Mouse (Mus musculus): Measurements from ENCODE around the gene Sptssa. TPM values are rescaled to one million over a fixed set of nuclear protein-coding genes. Genes with fewer than 3 reads are reported as not detected.

Sptssa gene
- polyA plus RNA-seq, 1 experiment from 2014 or later: 224 TPM

DNA sequence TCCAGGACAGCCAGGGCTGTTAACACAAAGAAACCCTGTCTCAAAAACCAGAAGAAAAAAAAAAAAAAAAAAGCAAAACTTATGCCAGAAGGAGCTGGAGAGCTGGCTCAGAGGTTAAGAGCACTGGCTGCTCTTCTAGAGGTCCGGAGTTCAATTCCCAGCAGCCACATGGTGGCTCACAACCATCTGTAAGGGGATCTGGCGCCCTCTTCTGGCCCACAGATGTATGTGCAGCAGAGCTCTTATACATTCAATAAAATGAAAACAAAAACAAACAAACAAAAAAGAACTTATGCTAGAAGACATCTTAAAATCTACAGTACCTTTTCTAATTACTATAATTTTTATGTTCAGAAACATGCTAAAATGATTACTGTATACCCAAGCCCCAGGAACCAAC is 11.4 kb downstream of the Sptssa start:
- Histone ChIP-seq H3K27ac (ENCODE audit: low read depth, low read length) (no peak overlapping the region), H3K27me3 (ENCODE audit: control insufficient read depth, insufficient read depth, low read length) (no peaks in the 10 kb centered on the region), H3K36me3 (ENCODE audit: control insufficient read depth, insufficient read depth, low read length) (peaks cover 2% of the 10 kb centered on the region), H3K4me3 (ENCODE audit: low read length) (no peak overlapping the region), H3K4me2 (replicated peaks; ENCODE audit: low read depth, low read length) (no peak overlapping the region), H3K9me3 (ENCODE audit: control insufficient read depth, low read length) (no peaks in the 10 kb centered on the region), H3K4me1 (ENCODE audit: control insufficient read depth, insufficient read depth, low read length) (0 out of 2 replicates have a peak, but pooled peaks cover 2% of the 10 kb centered on the region), H3K9ac (ENCODE audit: low read depth, low read length) (no peak overlapping the region)
- 83% methylated on average over 2 of the region's 2 CpGs for WGBS
- ATAC-seq (ENCODE audit: low FRiP score, low TSS enrichment): no peak

- Histone ChIP-seq H3K27ac (ENCODE audit: low read depth, low read length) (no peak overlapping the region), H3K36me3 (ENCODE audit: control insufficient read depth, insufficient read depth, low read length) (peaks cover 2% of the 10 kb centered on the region), H3K4me3 (ENCODE audit: low read length) (no peak overlapping the region), H3K4me1 (ENCODE audit: control insufficient read depth, insufficient read depth, low read length) (0 out of 2 replicates have a peak, but pooled peaks cover 2% of the 10 kb centered on the region), H3K27me3 (ENCODE audit: control insufficient read depth, insufficient read depth, low read length) (no peaks in the 10 kb centered on the region), H3K9ac (ENCODE audit: low read depth, low read length) (no peak overlapping the region), H3K4me2 (replicated peaks; ENCODE audit: low read depth, low read length) (no peak overlapping the region), H3K9me3 (ENCODE audit: control insufficient read depth, low read length) (no peaks in the 10 kb centered on the region)
- ATAC-seq (ENCODE audit: low FRiP score, low TSS enrichment): no peak
- WGBS: 39% methylated on average over 5 of the region's 5 CpGs
These were observed 13.0 kb downstream of the Sptssa start for GRCm38 (mm10) chr12:54643320-54643892.

GRCm38 (mm10) chr12:54641374-54641773 is 15.0 kb downstream of the Sptssa start:
- WGBS: 93% methylated on average over 4 of the region's 4 CpGs
- H3K36me3 ChIP-seq (ENCODE audit: control insufficient read depth, insufficient read depth, low read length): no peaks in the 10 kb centered on the region; the same call in 1 of the 2 replicates

GRCm38 (mm10) chr12:54640259-54640658 is 16.1 kb downstream of the Sptssa start:
- no peak overlapping the region for H3K4me3 ChIP-seq (ENCODE audit: low read length)
- H3K27me3 ChIP-seq (ENCODE audit: control insufficient read depth, insufficient read depth, low read length): no peaks in the 10 kb centered on the region
- whole genome bisulfite sequencing: 89% methylated on average over 6 of the region's 6 CpGs
- no peak overlapping the region for H3K4me2 ChIP-seq (replicated peaks; ENCODE audit: low read depth, low read length)
- no peaks in the 10 kb centered on the region for H3K36me3 ChIP-seq (ENCODE audit: control insufficient read depth, insufficient read depth, low read length)
- no peaks in the 10 kb centered on the region for H3K9me3 ChIP-seq (ENCODE audit: control insufficient read depth, low read length)
- H3K4me1 ChIP-seq (ENCODE audit: control insufficient read depth, insufficient read depth, low read length): 0 out of 2 replicates have a peak, but pooled peaks cover 2% of the 10 kb centered on the region
- H3K27ac ChIP-seq (ENCODE audit: low read depth, low read length): no peak overlapping the region
- no peak overlapping the region for H3K9ac ChIP-seq (ENCODE audit: low read depth, low read length)
- no peak for ATAC-seq (ENCODE audit: low FRiP score, low TSS enrichment)

More at GRCm38 (mm10) chr12:54641374-54641773, 15.0 kb downstream of the Sptssa start:
- H3K9ac ChIP-seq (ENCODE audit: low read depth, low read length): no peak overlapping the region
- no peak overlapping the region for H3K27ac ChIP-seq (ENCODE audit: low read depth, low read length)
- ATAC-seq (ENCODE audit: low FRiP score, low TSS enrichment): no peak
- H3K27me3 ChIP-seq (ENCODE audit: control insufficient read depth, insufficient read depth, low read length): no peaks in the 10 kb centered on the region
- H3K4me2 ChIP-seq (replicated peaks; ENCODE audit: low read depth, low read length): no peak overlapping the region
- H3K4me3 ChIP-seq (ENCODE audit: low read length): no peak overlapping the region
- 0 out of 2 replicates have a peak, but pooled peaks cover 2% of the 10 kb centered on the region for H3K4me1 ChIP-seq (ENCODE audit: control insufficient read depth, insufficient read depth, low read length)
- H3K9me3 ChIP-seq (ENCODE audit: control insufficient read depth, low read length): no peaks in the 10 kb centered on the region

GRCm38 (mm10) chr12:54637033-54637432 is 19.3 kb downstream of the Sptssa start:
- no peaks in the 10 kb centered on the region for H3K9me3 ChIP-seq (ENCODE audit: control insufficient read depth, low read length)
- no peaks in the 10 kb centered on the region for H3K27me3 ChIP-seq (ENCODE audit: control insufficient read depth, insufficient read depth, low read length)
- H3K4me1 ChIP-seq (ENCODE audit: control insufficient read depth, insufficient read depth, low read length): no peaks in the 10 kb centered on the region
- 83% methylated on average over 1 of the region's 1 CpGs for WGBS
- H3K9ac ChIP-seq (ENCODE audit: low read depth, low read length): no peak overlapping the region
- no peak overlapping the region for H3K4me2 ChIP-seq (replicated peaks; ENCODE audit: low read depth, low read length)
- H3K27ac ChIP-seq (ENCODE audit: low read depth, low read length): no peak overlapping the region
- no peak for ATAC-seq (ENCODE audit: low FRiP score, low TSS enrichment)
- no peaks in the 10 kb centered on the region for H3K36me3 ChIP-seq (ENCODE audit: control insufficient read depth, insufficient read depth, low read length)
- no peak overlapping the region for H3K4me3 ChIP-seq (ENCODE audit: low read length)

GRCm38 (mm10) chr12:54632141-54632540 is 24.2 kb downstream of the Sptssa start:
- no peak overlapping the region for H3K27ac ChIP-seq (ENCODE audit: low read depth, low read length)
- H3K4me1 ChIP-seq (ENCODE audit: control insufficient read depth, insufficient read depth, low read length): no peaks in the 10 kb centered on the region
- H3K4me2 ChIP-seq (replicated peaks; ENCODE audit: low read depth, low read length): no peak overlapping the region
- H3K4me3 ChIP-seq (ENCODE audit: low read length): no peak overlapping the region
- ATAC-seq (ENCODE audit: low FRiP score, low TSS enrichment): no peak
- H3K27me3 ChIP-seq (ENCODE audit: control insufficient read depth, insufficient read depth, low read length): no peaks in the 10 kb centered on the region
- H3K36me3 ChIP-seq (ENCODE audit: control insufficient read depth, insufficient read depth, low read length): no peaks in the 10 kb centered on the region
- no peak overlapping the region for H3K9ac ChIP-seq (ENCODE audit: low read depth, low read length)
- H3K9me3 ChIP-seq (ENCODE audit: control insufficient read depth, low read length): no peaks in the 10 kb centered on the region
- WGBS: 80% methylated on average over 2 of the region's 2 CpGs

- ATAC-seq (ENCODE audit: low FRiP score, low TSS enrichment): no peak
- Histone ChIP-seq H3K9ac (ENCODE audit: low read depth, low read length) (no peak overlapping the region), H3K9me3 (ENCODE audit: control insufficient read depth, low read length) (no peaks in the 10 kb centered on the region), H3K36me3 (ENCODE audit: control insufficient read depth, insufficient read depth, low read length) (no peaks in the 10 kb centered on the region), H3K27me3 (ENCODE audit: control insufficient read depth, insufficient read depth, low read length) (no peaks in the 10 kb centered on the region), H3K4me1 (ENCODE audit: control insufficient read depth, insufficient read depth, low read length) (no peaks in the 10 kb centered on the region), H3K27ac (ENCODE audit: low read depth, low read length) (no peak overlapping the region), H3K4me3 (ENCODE audit: low read length) (no peak overlapping the region), H3K4me2 (replicated peaks; ENCODE audit: low read depth, low read length) (no peak overlapping the region)
- 89% methylated on average over 2 of the region's 2 CpGs for WGBS
These were observed 34.4 kb downstream of the Sptssa start for GRCm38 (mm10) chr12:54621942-54622341.

DNA sequence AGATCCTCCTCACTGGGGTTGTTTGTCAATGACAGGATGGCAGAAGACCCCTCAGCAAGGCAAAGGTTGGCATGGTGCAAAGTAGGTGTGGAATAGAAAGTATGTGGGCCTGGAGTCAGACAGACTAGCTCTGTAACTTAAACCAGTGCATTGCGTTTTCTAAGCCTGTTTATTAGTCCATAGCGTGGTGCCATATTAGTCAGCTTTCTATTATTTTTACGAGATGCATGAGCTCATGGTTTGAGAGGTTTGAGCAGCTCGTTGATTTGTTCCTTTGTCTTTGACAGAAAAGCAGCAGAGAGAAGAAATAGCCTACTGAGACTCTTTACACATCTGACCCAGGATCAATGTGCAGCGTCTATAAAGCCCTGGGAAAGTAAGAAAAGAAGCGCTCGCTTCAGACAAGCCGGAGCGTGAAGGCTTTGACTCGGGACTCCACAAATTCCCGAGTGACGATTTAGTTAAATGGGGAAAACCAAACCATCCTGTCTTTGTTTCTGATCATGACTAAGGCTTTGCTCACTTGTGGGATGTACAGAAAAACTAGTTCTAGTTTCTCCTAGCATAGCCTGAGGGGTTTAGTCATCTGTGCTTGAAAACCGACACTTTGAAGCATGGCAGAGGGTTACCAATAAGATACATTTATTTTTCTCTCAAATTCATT is 36.2 kb downstream of the Sptssa start:
- Histone ChIP-seq H3K9me3 (ENCODE audit: control insufficient read depth, low read length) (no peaks in the 10 kb centered on the region), H3K36me3 (ENCODE audit: control insufficient read depth, insufficient read depth, low read length) (no peaks in the 10 kb centered on the region), H3K27ac (ENCODE audit: low read depth, low read length) (no peak overlapping the region), H3K9ac (ENCODE audit: low read depth, low read length) (no peak overlapping the region), H3K4me3 (ENCODE audit: low read length) (no peak overlapping the region), H3K27me3 (ENCODE audit: control insufficient read depth, insufficient read depth, low read length) (no peaks in the 10 kb centered on the region), H3K4me1 (ENCODE audit: control insufficient read depth, insufficient read depth, low read length) (no peaks in the 10 kb centered on the region), H3K4me2 (replicated peaks; ENCODE audit: low read depth, low read length) (no peak overlapping the region)
- no peak for ATAC-seq (ENCODE audit: low FRiP score, low TSS enrichment)
- 75% methylated on average over 13 of the region's 13 CpGs for WGBS

- ATAC-seq (ENCODE audit: low FRiP score, low TSS enrichment): no peak
- H3K36me3 ChIP-seq (ENCODE audit: control insufficient read depth, insufficient read depth, low read length): no peaks in the 10 kb centered on the region
- 34% methylated on average over 6 of the region's 6 CpGs for WGBS
- H3K27me3 ChIP-seq (ENCODE audit: control insufficient read depth, insufficient read depth, low read length): no peaks in the 10 kb centered on the region
- no peak overlapping the region for H3K4me2 ChIP-seq (replicated peaks; ENCODE audit: low read depth, low read length)
- H3K4me1 ChIP-seq (ENCODE audit: control insufficient read depth, insufficient read depth, low read length): no peaks in the 10 kb centered on the region; the same call in 1 of the 2 replicates
- no peaks in the 10 kb centered on the region for H3K9me3 ChIP-seq (ENCODE audit: control insufficient read depth, low read length)
- no peak overlapping the region for H3K9ac ChIP-seq (ENCODE audit: low read depth, low read length)
- H3K27ac ChIP-seq (ENCODE audit: low read depth, low read length): no peak overlapping the region
- H3K4me3 ChIP-seq (ENCODE audit: low read length): no peak overlapping the region
These were observed 47.4 kb downstream of the Sptssa start for GRCm38 (mm10) chr12:54608988-54609387.

All from kidney, embryonic 14.5 days (tissue).